Mouse (Mus musculus) CH12.LX (cell line): ENCODE measurements around the gene Pip5k1b. TPM values are rescaled to one million over a fixed set of nuclear protein-coding genes. Genes with fewer than 3 reads are reported as not detected.
A peak's percentile ranks its signal among the peaks of the same experiment; 100 is the strongest.

ENCODE experiments used
- DNase-seq: peaks from one replicate; pipeline ENCODE4 v3.0.0-alpha.2; 2013; ENCODE audit errors: extremely low read depth
- H3K27ac ChIP-seq: 2 replicates; pipeline ENCODE4 v1.5.1; 2012; ENCODE audit warnings: low read depth, mild to moderate bottlenecking, control low read depth, moderate library complexity; ENCODE audit not compliant: insufficient read depth
- H3K27me3 ChIP-seq: replicated peaks from 2 replicates; pipeline ENCODE3; 2012; ENCODE audit warnings: inconsistent platforms
- H3K36me3 ChIP-seq, 2 experiments: replicated peaks in 1 of 2; 2 replicates each; pipeline versions ENCODE3 to v1.6.1; 2012; ENCODE audit warnings: inconsistent platforms in 1 of 2, low read length in 1 of 2, mild to moderate bottlenecking in 1 of 2, mixed read lengths in 1 of 2, moderate library complexity in 1 of 2; ENCODE audit not compliant: control insufficient read depth in 1 of 2, insufficient read depth in 1 of 2
- H3K4me1 ChIP-seq, 2 experiments: 2 replicates each; pipeline ENCODE4 v1.6.1; 2012; ENCODE audit warnings: inconsistent platforms in 1 of 2, moderate library complexity in 1 of 2; ENCODE audit not compliant: insufficient read depth in 2 of 2, control insufficient read depth in 1 of 2
- H3K4me2 ChIP-seq: 2 replicates; pipeline ENCODE4 v1.6.1; 2012; ENCODE audit warnings: low read depth, mild to moderate bottlenecking, control low read depth; ENCODE audit not compliant: poor library complexity, insufficient read depth, severe bottlenecking
- H3K4me3 ChIP-seq, 3 experiments: fragments of 150-350 bp in 1 of 3; sonication (generic) in 1 of 3; replicated peaks in 1 of 3; 2 replicates each; pipeline versions ENCODE3 to v1.5.1; 2011 to 2012; ENCODE audit warnings: low read depth in 2 of 3, low read length in 2 of 3, mild to moderate bottlenecking in 2 of 3, moderate library complexity in 2 of 3, control low read depth in 1 of 3, improper control_type of control experiment in 1 of 3, inconsistent platforms in 1 of 3, mixed read lengths in 1 of 3; ENCODE audit not compliant: poor library complexity in 1 of 3
- H3K79me2 ChIP-seq: replicated peaks from 2 replicates; pipeline ENCODE4 v1.6.1; 2012; ENCODE audit warnings: mild to moderate bottlenecking, moderate library complexity; ENCODE audit not compliant: control insufficient read depth, poor library complexity, insufficient read depth, severe bottlenecking; ENCODE audit errors: extremely low read depth
- H3K9ac ChIP-seq: 2 replicates; pipeline ENCODE4 v1.6.1; 2012; ENCODE audit warnings: low read depth, mild to moderate bottlenecking, control low read depth, moderate library complexity; ENCODE audit not compliant: insufficient read depth
- H3K9me3 ChIP-seq: replicated peaks from 2 replicates; pipeline ENCODE3; 2012; ENCODE audit warnings: low read length, inconsistent platforms, mixed read lengths
- BHLHE40 ChIP-seq: IDR thresholded peaks from 2 replicates; pipeline ENCODE4 v1.6.1; 2011; ENCODE audit warnings: mild to moderate bottlenecking, low read depth, low read length, improper control_type of control experiment
- CHD1 ChIP-seq: IDR thresholded peaks from 2 replicates; pipeline ENCODE4 v1.6.1; 2012; ENCODE audit warnings: low read depth, low read length, improper control_type of control experiment, inconsistent platforms
- CHD2 ChIP-seq: IDR thresholded peaks from 2 replicates; pipeline ENCODE4 v1.6.1; 2011; ENCODE audit warnings: low read length, improper control_type of control experiment
- CTCF ChIP-seq, 2 experiments: IDR thresholded peaks in 1 of 2; conservative IDR thresholded peaks in 1 of 2; 2 replicates each; pipeline ENCODE4 v1.5.1; 2011 to 2012; ENCODE audit warnings: low read depth in 2 of 2, low read length in 2 of 2, improper control_type of control experiment in 1 of 2, inconsistent platforms in 1 of 2, mild to moderate bottlenecking in 1 of 2, moderate library complexity in 1 of 2
- ELF1 ChIP-seq: IDR thresholded peaks from 2 replicates; pipeline ENCODE4 v1.6.1; 2014; ENCODE audit warnings: low read depth, mild to moderate bottlenecking, inconsistent platforms, low read length, improper control_type of control experiment
- ETS1 ChIP-seq: conservative IDR thresholded peaks from 2 replicates; pipeline ENCODE4 v1.6.1; 2012; ENCODE audit warnings: low read depth, mild to moderate bottlenecking, inconsistent platforms, low read length, improper control_type of control experiment, moderate library complexity
- GABPA ChIP-seq: IDR thresholded peaks from 2 replicates; pipeline ENCODE4 v1.6.1; 2012; ENCODE audit warnings: low read depth, low read length, improper control_type of control experiment, inconsistent platforms; ENCODE audit not compliant: insufficient replicate concordance
- JUN ChIP-seq: IDR thresholded peaks from 2 replicates; pipeline ENCODE4 v1.6.1; 2011; ENCODE audit warnings: low read depth, mild to moderate bottlenecking, low read length, improper control_type of control experiment, moderate library complexity; ENCODE audit not compliant: insufficient read depth
- KAT2A ChIP-seq: IDR thresholded peaks from 2 replicates; pipeline ENCODE4 v1.6.1; 2012; ENCODE audit warnings: low read length, improper control_type of control experiment, inconsistent platforms; ENCODE audit not compliant: insufficient replicate concordance
- MAX ChIP-seq: IDR thresholded peaks from 2 replicates; pipeline ENCODE4 v1.6.1; 2011; ENCODE audit warnings: low read length, improper control_type of control experiment
- MAZ ChIP-seq: IDR thresholded peaks from 2 replicates; pipeline ENCODE4 v1.6.1; 2012; ENCODE audit warnings: low read depth, mild to moderate bottlenecking, inconsistent platforms, low read length, improper control_type of control experiment, moderate library complexity
- MEF2A ChIP-seq: IDR thresholded peaks from 2 replicates; pipeline ENCODE4 v1.6.1; 2014; ENCODE audit warnings: low read depth, mild to moderate bottlenecking, inconsistent platforms, low read length, improper control_type of control experiment, borderline replicate concordance
- MYC ChIP-seq: IDR thresholded peaks from 2 replicates; pipeline ENCODE4 v1.6.1; 2011; ENCODE audit warnings: low read depth, mild to moderate bottlenecking, improper control_type of control experiment, low read length
- NRF1 ChIP-seq: IDR thresholded peaks from 2 replicates; pipeline ENCODE4 v1.6.1; 2014; ENCODE audit warnings: low read depth, mild to moderate bottlenecking, inconsistent platforms, low read length, improper control_type of control experiment, moderate library complexity
- PAX5 ChIP-seq: IDR thresholded peaks from 2 replicates; pipeline ENCODE4 v1.6.1; 2012; ENCODE audit warnings: low read length, inconsistent platforms, mixed read lengths
- POLR2AphosphoS2 ChIP-seq: IDR thresholded peaks from 2 replicates; pipeline ENCODE4 v1.6.1; 2011; ENCODE audit warnings: low read depth, low read length, improper control_type of control experiment
- RAD21 ChIP-seq: IDR thresholded peaks from 2 replicates; pipeline ENCODE4 v1.6.1; 2011; ENCODE audit warnings: low read depth, mild to moderate bottlenecking, low read length, improper control_type of control experiment, moderate library complexity
- RCOR1 ChIP-seq: conservative IDR thresholded peaks from 2 replicates; pipeline ENCODE4 v1.6.1; 2012; ENCODE audit warnings: low read depth, mild to moderate bottlenecking, inconsistent platforms, low read length, improper control_type of control experiment
- SMC3 ChIP-seq: IDR thresholded peaks from 2 replicates; pipeline ENCODE4 v1.6.1; 2011; ENCODE audit warnings: low read depth, low read length, improper control_type of control experiment
- TCF12 ChIP-seq: IDR thresholded peaks from 2 replicates; pipeline ENCODE4 v1.6.1; 2014; ENCODE audit warnings: low read depth, mild to moderate bottlenecking, inconsistent platforms, low read length, improper control_type of control experiment
- USF1 ChIP-seq: IDR thresholded peaks from 2 replicates; pipeline ENCODE4 v1.6.1; 2014; ENCODE audit warnings: low read depth, mild to moderate bottlenecking, inconsistent platforms, low read length, improper control_type of control experiment
- USF2 ChIP-seq: conservative IDR thresholded peaks from 2 replicates; pipeline ENCODE4 v1.6.1; 2011; ENCODE audit warnings: low read depth, low read length, improper control_type of control experiment
- dilution Hi-C: fragments of 300-500 bp; cut with MboI; formaldehyde crosslinking; loops from 2 replicates; pipeline ENCODE4 v1.14.3; 2020; ENCODE audit warnings: low sequenced_read_pairs; ENCODE audit not compliant: extremely low pct_unique_long_range_greater_than_20kb, extremely low pct_ligation_motif_present
- in situ Hi-C: fragments of 300-500 bp; cut with MboI; formaldehyde crosslinking; loops from 3 replicates; pipeline ENCODE4 v1.14.3; 2019; ENCODE audit warnings: low sequenced_read_pairs, low pct_ligation_motif_present, low pct_unique_long_range_greater_than_20kb, mixed read lengths
- polyA plus RNA-seq: library from polyadenylated mRNA; unstranded; fragments of >175 nt; gene quantifications from 2 replicates; pipeline ENCODE4 v1.2.1, GENCODE M21; 2012; ENCODE audit warnings: low read depth; ENCODE audit not compliant: insufficient read length
- total RNA-seq, 2 experiments: library from RNA; depleted of rRNA; stranded (reverse); fragments of 300-350 nt in 1 of 2; fragments of >200 nt in 1 of 2; gene quantifications; 2 replicates each; pipeline ENCODE4 v1.2.3; 2012 to 2014

Gene Pip5k1b
- total and polyA plus RNA-seq, 3 experiments: 1.7 to 2.9 (median 2.0) TPM

DNA sequence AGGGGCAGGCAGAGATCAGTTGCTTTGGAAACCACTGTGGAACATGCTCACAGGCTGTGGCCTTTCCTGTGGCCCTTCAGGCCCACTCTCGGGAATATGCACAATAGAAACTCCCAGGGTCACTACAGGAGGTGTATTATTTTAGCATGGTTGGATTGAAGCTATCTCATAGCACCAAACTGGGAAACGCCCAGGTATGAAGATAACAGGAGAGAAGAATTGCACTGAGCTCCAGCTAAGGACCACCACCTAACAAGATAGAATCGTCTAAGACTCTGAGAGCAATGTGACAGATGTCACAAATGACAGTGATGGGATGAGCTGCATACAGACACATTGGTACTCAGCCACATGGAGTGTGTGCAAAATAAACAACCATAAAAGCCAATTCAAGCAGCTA is 281.4 kb downstream of the Pip5k1b start:
- Histone ChIP-seq H3K9ac (no peak overlapping the region), H3K4me1 (peaks cover 4 to 28% of the 10 kb centered on the region in 2 experiments), H3K27ac (no peak overlapping the region), H3K4me3 (no peak overlapping the region), H3K9me3 (peaks cover 2% of the 10 kb centered on the region), H3K27me3 (no peaks in the 10 kb centered on the region), H3K36me3 (peaks cover 26 to 63% of the 10 kb centered on the region in 2 experiments), H3K79me2 (no peaks in the 10 kb centered on the region), H3K4me2 (no peak overlapping the region)
- dilution Hi-C loops: no loop called here
- TF ChIP-seq ELF1: no peak
- no peak for TF ChIP-seq PAX5
- no peak for TF ChIP-seq RCOR1
- DNase-seq: no peak
- in situ Hi-C loops: loop anchor here (10.0 to 25.0 kb wide), 2 partner anchors 287 to 419 kb away; no protein-coding TSS in a partner anchor

DNA sequence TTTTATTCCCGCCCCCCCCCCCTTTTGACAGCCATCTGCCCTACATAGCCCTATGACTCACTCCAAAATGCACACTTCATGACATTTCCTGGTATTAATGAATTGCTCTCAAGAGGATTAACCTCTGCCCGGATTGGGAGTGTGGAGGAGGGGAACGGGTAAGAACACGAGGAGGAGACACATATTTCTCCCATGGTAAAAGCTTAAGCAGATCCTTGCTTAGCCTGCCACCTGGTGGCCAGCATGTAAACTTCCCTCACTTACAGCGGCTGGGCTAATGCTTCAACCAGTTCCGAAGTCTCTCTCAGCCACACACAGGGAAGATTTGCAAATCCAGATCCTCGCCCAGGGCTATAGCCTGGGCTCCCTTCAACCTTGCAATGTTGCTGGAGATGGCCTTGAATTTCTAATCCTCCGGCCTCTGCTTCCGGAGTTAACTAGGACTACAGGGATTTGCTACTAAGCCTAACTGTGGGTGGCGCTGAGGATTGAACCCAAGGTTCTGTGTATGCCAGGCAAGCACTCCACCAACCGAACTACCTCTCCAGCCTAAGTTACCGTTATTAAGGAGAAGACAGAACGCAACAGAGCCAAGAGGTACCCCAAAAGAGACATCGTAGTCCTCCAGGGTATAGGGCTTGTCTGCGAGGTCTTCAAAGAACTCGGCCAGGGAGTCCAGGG is 283.8 kb downstream of the Pip5k1b start:
- peaks cover 26 to 70% of the 10 kb centered on the region in 2 experiments for H3K36me3 ChIP-seq
- H3K4me2 ChIP-seq: no peak overlapping the region
- H3K9me3 ChIP-seq: no peaks in the 10 kb centered on the region
- no peaks in the 10 kb centered on the region for H3K27me3 ChIP-seq
- dilution Hi-C loops (no loop called here), in situ Hi-C loops (loop anchor here (10.0 to 25.0 kb wide), 2 partner anchors 285 to 417 kb away; no protein-coding TSS in a partner anchor)
- H3K4me1 ChIP-seq: peaks cover 0 to 12% of the 10 kb centered on the region in 2 experiments; a peak in 2 of 4 replicates
- no peak overlapping the region for H3K27ac ChIP-seq
- H3K9ac ChIP-seq: no peak overlapping the region
- peak; percentile 90 for DNase-seq
- peak; percentile 91 for TF ChIP-seq MYC
- TF ChIP-seq SMC3: peak; percentile 74
- TF ChIP-seq TCF12: no peak
- TF ChIP-seq MEF2A: no peak
- no peak for TF ChIP-seq MAZ
- TF ChIP-seq CTCF (conservative IDR thresholded peaks at IDR 0.05 in 1 of 2, IDR thresholded peaks at IDR 0.05 in 1 of 2; ENCODE audit: low read depth in 2 of 2, low read length in 2 of 2): peak; percentile 68 to 91
- peak; percentile 80 for TF ChIP-seq RAD21
- 0 out of 2 replicates have a peak, but pooled peaks have one; percentile 32 for TF ChIP-seq MAX
- no peaks in the 10 kb centered on the region for H3K79me2 ChIP-seq
- H3K4me3 ChIP-seq: no peak overlapping the region

- peak; percentile 45 for DNase-seq
- H3K9me3 ChIP-seq: no peaks in the 10 kb centered on the region
- no peak overlapping the region for H3K27ac ChIP-seq
- in situ Hi-C loops: loop anchor here (10.0 to 25.0 kb wide), 2 partner anchors 284 to 417 kb away; no protein-coding TSS in a partner anchor
- H3K4me1 ChIP-seq: peaks cover 0 to 11% of the 10 kb centered on the region in 2 experiments; a peak in 2 of 4 replicates
- no peaks in the 10 kb centered on the region for H3K27me3 ChIP-seq
- no peak for TF ChIP-seq JUN
- TF ChIP-seq KAT2A: no peak
- TF ChIP-seq MEF2A: no peak
- no peak for TF ChIP-seq ETS1
- TF ChIP-seq CHD1: no peak
- TF ChIP-seq BHLHE40: no peak
- no peak for TF ChIP-seq GABPA
- TF ChIP-seq NRF1: no peak
- no peak for TF ChIP-seq RAD21
- TF ChIP-seq CHD2: no peak
- TF ChIP-seq USF2: no peak
- no peak for TF ChIP-seq USF1
- no peak for TF ChIP-seq TCF12
- TF ChIP-seq POLR2AphosphoS2: no peak
- no peak for TF ChIP-seq RCOR1
- TF ChIP-seq, all 38 proteins: peak for 0
- dilution Hi-C loops: no loop called here
- Histone ChIP-seq H3K79me2 (no peaks in the 10 kb centered on the region), H3K4me3 (no peak overlapping the region), H3K36me3 (peaks cover 23 to 69% of the 10 kb centered on the region in 2 experiments), H3K4me2 (no peak overlapping the region), H3K9ac (no peak overlapping the region)
Observed at GRCm38 (mm10) chr19:24271326-24271725, 284.3 kb downstream of the Pip5k1b start.
